In genomic region chr1:34227676-34228075, GRCm38 (mm10) we compare ENCODE assay signal across 15 mouse cellular contexts.
"Had no signal": no experiment of that assay in that cellular context is flagged by ENCODE, and none has a peak within 500 bp of the region (broad histone marks: within the 10 kb centered on the region; RNA-seq: fewer than 3 reads in every experiment).

No protein-coding gene starts in this region.

- ATAC-seq: intestine, embryonic 16.5 days had no signal

- H3K4me1 ChIP-seq: limb, embryonic 12.5 days; lung, embryonic 15.5 days; midbrain, embryonic 10.5 days; neural tube, embryonic 15.5 days had no signal

- H3K4me2 ChIP-seq: limb, embryonic 12.5 days; lung, embryonic 15.5 days; neural tube, embryonic 15.5 days had no signal

- DNase-seq: kidney, adult 9 months; kidney, postnatal 36 days; layer of hippocampus, adult 9-11 months; layer of hippocampus, postnatal 36 days; midbrain, embryonic 14.5 days; right cerebral cortex, adult 18-20 months; right cerebral cortex, postnatal 25 days; thymus, postnatal 36 days had no signal

- H3K27me3 ChIP-seq: limb, embryonic 12.5 days; lung, embryonic 15.5 days; neural tube, embryonic 15.5 days had no signal

- H3K9me3 ChIP-seq: limb, embryonic 12.5 days; lung, embryonic 15.5 days; midbrain, embryonic 10.5 days; neural tube, embryonic 15.5 days had no signal

- H3K4me3 ChIP-seq: limb, embryonic 12.5 days; lung, embryonic 15.5 days; midbrain, embryonic 10.5 days; myocyte; neural tube, embryonic 15.5 days had no signal

- H3K9ac ChIP-seq: limb, embryonic 12.5 days; liver, embryonic 14.5 days; lung, embryonic 15.5 days; neural tube, embryonic 15.5 days had no signal

- H3K36me3 ChIP-seq: lung, embryonic 15.5 days had no signal

- H3K27ac ChIP-seq: limb, embryonic 12.5 days; liver, embryonic 14.5 days; lung, embryonic 15.5 days; midbrain, embryonic 10.5 days; neural tube, embryonic 15.5 days had no signal
